Mouse (Mus musculus) stomach, postnatal 0 days (tissue): ENCODE data around the gene Srebf2.

Experiments
- CTCF ChIP-seq: IDR thresholded peaks from 2 replicates; pipeline ENCODE4 v1.5.1; 2016; ENCODE audit warnings: antibody characterized with exemption, low read depth, mild to moderate bottlenecking, moderate library complexity
- EP300 ChIP-seq: optimal IDR thresholded peaks from 2 replicates; pipeline ENCODE3; 2016; ENCODE audit warnings: antibody characterized with exemption

DNA sequence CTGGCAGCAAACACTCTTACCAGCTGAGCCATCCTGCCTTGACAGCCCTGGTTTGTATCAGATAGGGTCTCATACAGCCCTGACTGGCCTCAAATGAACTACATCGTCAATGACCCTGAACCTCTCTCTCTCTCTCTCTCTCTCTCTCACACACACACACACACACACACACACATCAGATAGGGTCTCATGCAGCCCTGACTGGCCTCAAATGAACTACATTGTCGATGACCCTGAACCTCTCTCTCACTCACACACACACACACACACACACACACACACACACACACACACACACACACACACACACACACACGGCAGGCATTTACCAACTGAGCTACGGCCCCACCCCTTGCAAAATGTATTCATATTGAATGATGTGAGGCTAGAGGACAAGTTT is 84.1 kb downstream of the Srebf2 start:
- no peak for TF ChIP-seq CTCF
- no peak for TF ChIP-seq EP300
